Mouse (Mus musculus) layer of hippocampus, adult 2 months (tissue): ENCODE results near the gene Cdh4. TPM values are rescaled to one million over a fixed set of nuclear protein-coding genes. Genes with fewer than 3 reads are reported as not detected.

Source experiments
- DNase-seq, 2 experiments: peaks; one replicate each; pipeline ENCODE4 v3.0.0; 2022; ENCODE audit warnings: low spot score in 2 of 2
- H3K27ac ChIP-seq: fragments of 200-600 bp; 2 replicates; pipeline ENCODE4 v1.8.1; 2022
- H3K4me3 ChIP-seq: fragments of 200-600 bp; 2 replicates; pipeline ENCODE4 v1.8.1; 2022; ENCODE audit warnings: mild to moderate bottlenecking
- CTCF ChIP-seq: fragments of 200-600 bp; conservative IDR thresholded peaks from 2 replicates; pipeline ENCODE4 v1.8.1; 2022; ENCODE audit warnings: antibody characterized with exemption, mild to moderate bottlenecking, moderate library complexity
- total RNA-seq, 2 experiments: library from RNA; stranded (reverse); gene quantifications; 2 replicates each; pipeline ENCODE4 v1.2.3; 2021

Cdh4 gene
- total RNA-seq, 2 experiments from 2014 or later: 8.5 to 12.4 TPM

DNA sequence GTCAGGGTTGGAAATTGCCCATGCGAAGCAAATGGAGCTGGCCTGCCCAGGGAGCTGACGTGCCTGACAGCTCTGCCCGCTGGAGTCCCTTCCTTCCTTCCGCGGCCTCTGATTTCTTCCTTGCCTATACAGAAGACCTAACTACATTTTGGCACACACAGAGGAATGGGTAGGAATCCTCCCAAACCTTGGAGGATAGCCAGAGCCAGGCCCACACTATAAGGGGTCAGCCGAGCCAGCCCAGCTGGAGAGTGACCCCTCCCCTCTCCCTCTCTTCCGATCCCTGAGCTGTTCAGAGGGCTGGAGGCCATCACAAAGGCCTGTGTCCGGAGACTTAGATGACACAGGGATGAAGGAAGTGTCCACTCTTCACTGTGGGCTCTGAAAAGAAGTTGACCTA lies 514 bp upstream of the Cdh4 start:
- H3K27ac ChIP-seq: peak overlapping the region; percentile 74
- no peak for TF ChIP-seq CTCF
- DNase-seq: no peak
- peak overlapping the region; percentile 73 for H3K4me3 ChIP-seq

DNA sequence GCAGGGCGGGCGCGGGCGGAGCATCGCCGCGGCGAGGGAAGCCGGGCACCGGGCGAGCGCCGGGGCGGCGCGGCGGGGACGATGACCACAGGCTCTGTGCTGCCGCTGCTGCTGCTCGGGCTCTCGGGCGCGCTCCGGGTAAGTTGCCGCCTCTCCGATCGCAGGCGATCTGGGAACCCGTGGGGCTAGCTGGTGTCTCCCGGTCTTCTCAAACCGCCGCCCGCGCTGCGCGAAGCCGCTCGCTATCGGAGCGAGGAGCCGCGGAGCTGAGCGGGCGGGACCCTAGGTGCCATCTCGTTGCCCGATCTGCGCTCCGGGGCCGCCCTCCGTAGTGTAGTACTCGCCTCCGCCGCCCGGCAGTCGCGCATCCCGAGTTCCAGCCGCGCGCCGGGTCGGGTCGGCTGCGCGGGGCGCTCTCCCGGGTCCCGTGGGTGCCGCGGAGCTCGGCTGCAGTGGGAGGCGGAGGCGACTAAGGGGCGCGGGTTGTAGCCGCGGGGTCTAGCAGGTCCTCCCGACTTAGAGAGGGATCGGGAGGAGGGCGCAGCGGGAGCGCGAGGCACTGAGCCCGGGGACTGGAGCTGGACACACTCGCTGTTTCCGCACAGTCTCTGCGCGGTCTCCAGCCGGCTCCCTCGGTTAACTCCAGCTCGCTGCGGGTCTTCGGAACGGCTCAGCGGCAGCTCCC lies 452 bp downstream of the Cdh4 start:
- peak; percentile 10 to 29 for DNase-seq
- Histone ChIP-seq H3K27ac (peak overlapping the region; percentile 74), H3K4me3 (peak overlapping the region; percentile 73)
- peak; percentile 57 for TF ChIP-seq CTCF

GRCm38 (mm10) chr2:179443226-179443815 lies 1.1 kb downstream of the Cdh4 start:
- peak overlapping the region; percentile 74 for H3K27ac ChIP-seq
- H3K4me3 ChIP-seq: peak overlapping the region; percentile 73
- TF ChIP-seq CTCF: no peak
- peak; percentile 20 to 37 for DNase-seq

DNA sequence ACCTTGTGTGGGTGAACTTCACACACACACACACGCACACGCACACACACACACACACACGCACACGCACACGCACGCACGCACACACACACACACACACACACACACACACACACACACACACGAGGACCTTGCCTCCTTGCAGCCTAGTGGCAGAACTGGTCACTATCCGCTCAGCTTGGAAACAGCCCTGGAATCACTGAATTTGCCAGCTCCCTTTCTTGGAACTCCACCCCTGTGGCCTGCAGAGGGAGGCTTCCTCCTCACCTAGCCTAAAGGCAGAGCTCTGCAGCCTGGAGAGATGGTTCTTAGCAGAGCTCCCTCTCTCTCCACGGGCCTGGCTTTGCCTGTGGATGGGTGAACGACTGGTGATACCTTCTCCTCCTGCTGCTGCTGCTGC lies 1.7 kb downstream of the Cdh4 start:
- H3K27ac ChIP-seq: no peak overlapping the region; the same call in 1 of the 2 replicates
- no peak overlapping the region for H3K4me3 ChIP-seq
- no peak for DNase-seq
- no peak for TF ChIP-seq CTCF

- no peak for DNase-seq
- no peak for TF ChIP-seq CTCF
- no peak overlapping the region for H3K27ac ChIP-seq
- H3K4me3 ChIP-seq: no peak overlapping the region
These were observed 6.0 kb downstream of the Cdh4 start for GRCm38 (mm10) chr2:179448256-179448655.

DNA sequence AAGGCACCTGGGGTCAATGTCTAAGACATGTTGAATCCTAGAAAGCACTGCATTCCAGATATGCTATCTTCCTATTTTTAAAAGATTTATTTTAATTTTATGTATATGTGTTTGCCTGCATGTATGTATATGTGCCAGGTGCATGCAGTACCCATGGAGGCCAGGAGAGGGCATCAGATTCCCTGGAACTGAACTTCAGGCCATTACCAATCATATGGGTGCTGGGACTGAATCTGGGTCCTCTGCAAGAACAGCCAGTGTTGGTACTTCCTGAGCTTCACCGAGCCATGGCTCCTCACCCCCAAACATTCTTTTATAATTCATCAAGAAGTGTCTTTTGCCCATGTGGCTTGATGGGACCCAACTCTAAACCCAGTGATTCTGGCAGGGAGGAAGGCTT lies 6.8 kb downstream of the Cdh4 start:
- no peak for DNase-seq
- TF ChIP-seq CTCF: peak; percentile 60

DNA sequence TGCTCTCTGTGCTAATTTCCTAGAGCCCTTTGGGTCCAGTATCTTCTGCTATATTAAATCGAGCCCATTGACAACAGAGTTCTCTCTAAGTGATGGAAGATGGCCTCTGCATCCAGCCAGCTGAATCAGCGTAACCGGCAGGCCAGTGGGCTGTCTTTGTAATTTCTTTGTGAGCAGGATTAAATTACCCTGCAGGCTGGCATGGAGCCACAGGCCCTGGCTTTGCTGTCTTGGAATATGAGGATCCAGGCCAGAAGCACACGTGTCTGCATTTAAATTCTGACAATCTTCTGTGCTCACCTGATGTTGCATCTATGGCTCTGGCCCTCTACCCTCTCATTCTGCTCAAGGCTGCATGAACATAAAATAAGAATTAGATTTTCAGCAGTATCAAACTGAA lies 17.0 kb downstream of the Cdh4 start:
- DNase-seq: no peak
- Histone ChIP-seq H3K4me3 (no peak overlapping the region), H3K27ac (no peak overlapping the region)
- no peak for TF ChIP-seq CTCF

More for the DNA sequence above, 6.8 kb downstream of the Cdh4 start:
- H3K27ac ChIP-seq: no peak overlapping the region
- H3K4me3 ChIP-seq: no peak overlapping the region

GRCm38 (mm10) chr2:179459606-179460005 lies 17.4 kb downstream of the Cdh4 start:
- no peak for DNase-seq
- Histone ChIP-seq H3K4me3 (no peak overlapping the region), H3K27ac (no peak overlapping the region)
- no peak for TF ChIP-seq CTCF

DNA sequence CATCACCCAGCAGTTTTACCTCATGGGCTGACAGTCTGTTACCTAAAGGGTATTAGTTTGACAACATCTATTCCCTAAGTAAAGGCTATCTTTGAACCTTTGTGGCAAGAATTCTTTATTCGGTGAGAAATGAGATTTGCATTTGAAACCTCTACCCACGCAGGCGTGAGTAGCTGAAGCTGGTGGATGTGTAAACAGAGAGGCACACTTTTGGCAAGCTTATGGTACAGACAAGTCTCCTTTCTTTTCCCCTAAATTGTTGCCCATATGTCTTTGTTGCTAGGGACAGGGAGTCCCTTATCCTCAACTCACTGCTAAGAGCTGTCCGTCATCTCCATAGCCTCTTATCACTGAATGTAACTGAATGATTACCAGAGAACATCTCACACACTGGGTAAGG lies 21.3 kb downstream of the Cdh4 start:
- no peak for DNase-seq
- Histone ChIP-seq H3K27ac (no peak overlapping the region), H3K4me3 (no peak overlapping the region)
- TF ChIP-seq CTCF: no peak

GRCm38 (mm10) chr2:179467839-179468445 lies 25.7 kb downstream of the Cdh4 start:
- TF ChIP-seq CTCF: no peak
- no peak for DNase-seq
- no peak overlapping the region for H3K27ac ChIP-seq
- no peak overlapping the region for H3K4me3 ChIP-seq

GRCm38 (mm10) chr2:179476622-179477021 lies 34.4 kb downstream of the Cdh4 start:
- Histone ChIP-seq H3K4me3 (no peak overlapping the region), H3K27ac (no peak overlapping the region)
- DNase-seq: no peak
- TF ChIP-seq CTCF: no peak

DNA sequence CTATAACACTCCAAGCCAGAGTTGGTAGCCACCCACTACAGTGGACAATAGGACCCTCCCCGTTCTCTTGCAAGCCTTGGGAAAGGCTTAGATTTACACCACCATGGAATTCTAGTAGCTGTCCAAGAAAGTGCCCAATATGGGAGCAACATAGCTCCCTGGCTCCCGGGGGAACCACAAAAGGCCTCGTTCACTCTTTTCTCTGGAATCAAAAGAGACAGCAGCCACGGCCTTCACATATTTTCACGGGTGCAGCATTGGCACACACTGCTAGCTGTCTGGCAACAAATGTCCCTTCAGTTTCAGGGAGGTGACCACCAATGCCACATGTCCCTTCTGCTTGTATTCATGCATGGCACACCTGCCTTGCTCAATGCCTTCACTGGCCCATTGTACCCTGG lies 38.6 kb downstream of the Cdh4 start:
- no peak overlapping the region for H3K27ac ChIP-seq
- TF ChIP-seq CTCF: no peak
- no peak overlapping the region for H3K4me3 ChIP-seq
- DNase-seq: no peak

DNA sequence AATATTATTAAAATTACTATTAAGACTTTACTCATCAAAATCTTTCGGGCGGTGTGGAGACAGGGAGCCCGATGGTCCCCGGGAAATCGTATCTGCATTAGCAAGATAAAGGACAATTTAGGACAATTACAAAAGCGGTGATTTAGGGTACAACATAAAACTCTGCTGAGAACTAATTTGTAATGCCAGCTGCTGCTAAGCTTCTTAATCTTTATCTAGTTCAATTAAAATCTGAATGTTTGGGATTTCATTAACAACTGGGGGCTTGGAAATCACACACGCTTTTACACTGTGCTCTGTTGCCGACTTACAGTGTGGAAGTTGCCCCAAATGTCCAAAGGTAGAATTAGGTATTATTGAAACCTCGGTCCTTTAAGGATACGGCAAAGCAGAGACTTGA lies 39.1 kb downstream of the Cdh4 start:
- TF ChIP-seq CTCF: no peak
- H3K4me3 ChIP-seq: no peak overlapping the region
- H3K27ac ChIP-seq: no peak overlapping the region
- no peak for DNase-seq
